Mouse (Mus musculus) stomach, embryonic 15.5 days (tissue): ENCODE measurements around the gene Cdc14a. TPM values are rescaled to one million over a fixed set of nuclear protein-coding genes. Genes with fewer than 3 reads are reported as not detected.

ENCODE experiments used
- ATAC-seq: fragments of 200-750 bp; cut with Nextera tagmentation; 2 replicates; pipeline ENCODE4 v1.8.0; 2017; ENCODE audit warnings: low read depth, moderate number of reproducible peaks, moderate TSS enrichment; ENCODE audit not compliant: insufficient read depth, low FRiP score
- H3K27ac ChIP-seq: fragments of 300-500 bp; sonication (generic); 2 replicates; pipeline ENCODE4 v1.5.1; 2015; ENCODE audit warnings: mild to moderate bottlenecking, inconsistent platforms
- H3K27me3 ChIP-seq: fragments of 300-500 bp; sonication (generic); replicated peaks from 2 replicates; pipeline ENCODE4 v1.6.1; 2015; ENCODE audit warnings: inconsistent platforms
- H3K36me3 ChIP-seq: fragments of 300-500 bp; sonication (generic); 2 replicates; pipeline ENCODE4 v1.6.1; 2015; ENCODE audit warnings: inconsistent platforms
- H3K4me1 ChIP-seq: fragments of 300-500 bp; sonication (generic); 2 replicates; pipeline ENCODE4 v1.6.1; 2015; ENCODE audit warnings: inconsistent platforms
- H3K4me2 ChIP-seq: fragments of 300-500 bp; sonication (generic); 2 replicates; pipeline ENCODE4 v1.6.1; 2015; ENCODE audit warnings: mild to moderate bottlenecking, inconsistent platforms
- H3K4me3 ChIP-seq: fragments of 300-500 bp; sonication (generic); replicated peaks from 2 replicates; pipeline ENCODE4 v1.5.1; 2015; ENCODE audit warnings: inconsistent platforms
- H3K9ac ChIP-seq: fragments of 300-500 bp; sonication (generic); 2 replicates; pipeline ENCODE4 v1.6.1; 2015; ENCODE audit warnings: inconsistent platforms
- H3K9me3 ChIP-seq: fragments of 300-500 bp; sonication (generic); 2 replicates; pipeline ENCODE4 v1.6.1; 2016; ENCODE audit warnings: inconsistent platforms
- WGBS: fragments of 180-500 bp; shearing (Covaris S2); methylation state at CpG from one replicate; pipeline ENCODE4 v1.1.7; 2015; 5-methylcytosine and 5-hydroxymethylcytosine counted together
- polyA plus RNA-seq: library from polyadenylated mRNA; unstranded; fragments of >200 nt; fragmentation: Nextera tagmentation; extraction: Ambion mirVana; gene quantifications from 2 replicates; pipeline ENCODE4 v1.2.1, GENCODE M21; 2015

Gene Cdc14a
- polyA plus RNA-seq, 1 experiment from 2014 or later: 9.1 TPM

GRCm38 (mm10) chr3:116337840-116338239, 86.0 kb downstream of the Cdc14a start:
- Histone ChIP-seq H3K27me3 (no peaks in the 10 kb centered on the region), H3K36me3 (peaks cover 4% of the 10 kb centered on the region; the same call in 1 of the 2 replicates), H3K9ac (no peak overlapping the region), H3K4me2 (no peak overlapping the region), H3K9me3 (no peaks in the 10 kb centered on the region), H3K4me1 (no peaks in the 10 kb centered on the region), H3K27ac (no peak overlapping the region), H3K4me3 (no peak overlapping the region)
- 84% methylated on average over 5 of the region's 5 CpGs for WGBS
- no peak for ATAC-seq

- 74% methylated on average over 4 of the region's 4 CpGs for WGBS
- H3K36me3 ChIP-seq: no peaks in the 10 kb centered on the region
- no peak for ATAC-seq
- H3K27ac ChIP-seq: no peak overlapping the region; the same call in 1 of the 2 replicates
- no peaks in the 10 kb centered on the region for H3K27me3 ChIP-seq
- no peak overlapping the region for H3K9ac ChIP-seq
- no peaks in the 10 kb centered on the region for H3K9me3 ChIP-seq
- H3K4me2 ChIP-seq: no peak overlapping the region
- no peaks in the 10 kb centered on the region for H3K4me1 ChIP-seq
- H3K4me3 ChIP-seq: no peak overlapping the region
Measured at GRCm38 (mm10) chr3:116335036-116335435, 88.8 kb downstream of the Cdc14a start.

- Histone ChIP-seq H3K36me3 (no peaks in the 10 kb centered on the region), H3K4me2 (no peak overlapping the region), H3K4me3 (no peak overlapping the region), H3K27me3 (no peaks in the 10 kb centered on the region), H3K9me3 (no peaks in the 10 kb centered on the region), H3K27ac (no peak overlapping the region), H3K4me1 (no peaks in the 10 kb centered on the region), H3K9ac (no peak overlapping the region)
- 78% methylated on average over 6 of the region's 6 CpGs for WGBS
- no peak for ATAC-seq
Measured at GRCm38 (mm10) chr3:116333711-116334110, 90.1 kb downstream of the Cdc14a start.

- ATAC-seq: no peak
Measured at GRCm38 (mm10) chr3:116333229-116333628, 90.6 kb downstream of the Cdc14a start.

GRCm38 (mm10) chr3:116331811-116332464, 91.9 kb downstream of the Cdc14a start:
- no peak overlapping the region for H3K4me3 ChIP-seq
- no peaks in the 10 kb centered on the region for H3K27me3 ChIP-seq
- ATAC-seq: peak; percentile 56; the same call in 1 of the 2 replicates
- no peaks in the 10 kb centered on the region for H3K4me1 ChIP-seq
- H3K9me3 ChIP-seq: no peaks in the 10 kb centered on the region
- no peak overlapping the region for H3K9ac ChIP-seq
- H3K36me3 ChIP-seq: no peaks in the 10 kb centered on the region
- no peak overlapping the region for H3K4me2 ChIP-seq
- no peak overlapping the region for H3K27ac ChIP-seq
- 39% methylated on average over 8 of the region's 8 CpGs for WGBS

More at GRCm38 (mm10) chr3:116333229-116333628, 90.6 kb downstream of the Cdc14a start:
- no peak overlapping the region for H3K9ac ChIP-seq
- H3K4me2 ChIP-seq: no peak overlapping the region
- H3K27me3 ChIP-seq: no peaks in the 10 kb centered on the region
- no peak overlapping the region for H3K4me3 ChIP-seq
- no peaks in the 10 kb centered on the region for H3K36me3 ChIP-seq
- no peak overlapping the region for H3K27ac ChIP-seq
- no peaks in the 10 kb centered on the region for H3K9me3 ChIP-seq
- no peaks in the 10 kb centered on the region for H3K4me1 ChIP-seq
- WGBS: 22% methylated on average over 7 of the region's 7 CpGs

GRCm38 (mm10) chr3:116329976-116330375, 93.9 kb downstream of the Cdc14a start:
- no peaks in the 10 kb centered on the region for H3K36me3 ChIP-seq
- WGBS: 72% methylated on average over 8 of the region's 8 CpGs
- no peaks in the 10 kb centered on the region for H3K9me3 ChIP-seq
- H3K4me3 ChIP-seq: no peak overlapping the region
- H3K27me3 ChIP-seq: no peaks in the 10 kb centered on the region
- ATAC-seq: no peak
- H3K9ac ChIP-seq: no peak overlapping the region
- no peaks in the 10 kb centered on the region for H3K4me1 ChIP-seq
- no peak overlapping the region for H3K4me2 ChIP-seq
- H3K27ac ChIP-seq: no peak overlapping the region

- Histone ChIP-seq H3K27ac (no peak overlapping the region), H3K4me1 (no peaks in the 10 kb centered on the region), H3K27me3 (no peaks in the 10 kb centered on the region), H3K36me3 (no peaks in the 10 kb centered on the region), H3K4me3 (no peak overlapping the region), H3K9me3 (no peaks in the 10 kb centered on the region), H3K9ac (no peak overlapping the region), H3K4me2 (no peak overlapping the region)
- WGBS: 63% methylated on average over 18 of the region's 18 CpGs
- ATAC-seq: no peak; the same call in 1 of the 2 replicates
Measured at GRCm38 (mm10) chr3:116329023-116329762, 94.6 kb downstream of the Cdc14a start.

GRCm38 (mm10) chr3:116327616-116328004, 96.2 kb downstream of the Cdc14a start:
- no peak overlapping the region for H3K4me3 ChIP-seq
- no peak overlapping the region for H3K27ac ChIP-seq
- H3K36me3 ChIP-seq: no peaks in the 10 kb centered on the region
- no peak overlapping the region for H3K9ac ChIP-seq
- no peaks in the 10 kb centered on the region for H3K27me3 ChIP-seq
- H3K9me3 ChIP-seq: no peaks in the 10 kb centered on the region
- no peak for ATAC-seq
- 47% methylated on average over 10 of the region's 10 CpGs for WGBS
- H3K4me2 ChIP-seq: no peak overlapping the region
- H3K4me1 ChIP-seq: no peaks in the 10 kb centered on the region

GRCm38 (mm10) chr3:116327001-116327615, 96.7 kb downstream of the Cdc14a start:
- Histone ChIP-seq H3K27me3 (no peaks in the 10 kb centered on the region), H3K9ac (no peak overlapping the region), H3K4me2 (peak overlapping the region; percentile 34), H3K36me3 (no peaks in the 10 kb centered on the region), H3K4me3 (no peak overlapping the region; the same call in 1 of the 2 replicates), H3K9me3 (no peaks in the 10 kb centered on the region), H3K4me1 (no peaks in the 10 kb centered on the region), H3K27ac (no peak overlapping the region)
- peak; percentile 61; the same call in 1 of the 2 replicates for ATAC-seq
- 10% methylated on average over 23 of the region's 23 CpGs for WGBS

GRCm38 (mm10) chr3:116325501-116325900, 98.3 kb downstream of the Cdc14a start:
- H3K36me3 ChIP-seq: no peaks in the 10 kb centered on the region
- no peaks in the 10 kb centered on the region for H3K27me3 ChIP-seq
- no peak overlapping the region for H3K4me3 ChIP-seq
- no peak overlapping the region for H3K4me2 ChIP-seq
- no peaks in the 10 kb centered on the region for H3K4me1 ChIP-seq
- no peak for ATAC-seq
- WGBS: 87% methylated on average over 2 of the region's 2 CpGs
- H3K27ac ChIP-seq: no peak overlapping the region
- H3K9me3 ChIP-seq: no peaks in the 10 kb centered on the region
- no peak overlapping the region for H3K9ac ChIP-seq

- H3K4me3 ChIP-seq: no peak overlapping the region
- H3K4me1 ChIP-seq: no peaks in the 10 kb centered on the region
- H3K9ac ChIP-seq: no peak overlapping the region
- H3K27ac ChIP-seq: no peak overlapping the region
- ATAC-seq: no peak
- no peaks in the 10 kb centered on the region for H3K27me3 ChIP-seq
- WGBS: 90% methylated on average over 5 of the region's 5 CpGs
- H3K36me3 ChIP-seq: 0 out of 2 replicates have a peak, but pooled peaks cover 4% of the 10 kb centered on the region
- H3K4me2 ChIP-seq: no peak overlapping the region
- no peaks in the 10 kb centered on the region for H3K9me3 ChIP-seq
Measured at GRCm38 (mm10) chr3:116319696-116320095, 104.1 kb downstream of the Cdc14a start.

GRCm38 (mm10) chr3:116311838-116312237, 112.0 kb downstream of the Cdc14a start:
- Histone ChIP-seq H3K36me3 (0 out of 2 replicates have a peak, but pooled peaks cover 4% of the 10 kb centered on the region), H3K4me3 (no peak overlapping the region), H3K27ac (no peak overlapping the region), H3K9me3 (no peaks in the 10 kb centered on the region), H3K27me3 (no peaks in the 10 kb centered on the region), H3K4me1 (no peaks in the 10 kb centered on the region), H3K9ac (no peak overlapping the region), H3K4me2 (no peak overlapping the region)
- no peak for ATAC-seq
- 86% methylated on average over 4 of the region's 4 CpGs for WGBS
